Mouse (Mus musculus): Measurements from ENCODE around the gene Pwwp2a.

DNA sequence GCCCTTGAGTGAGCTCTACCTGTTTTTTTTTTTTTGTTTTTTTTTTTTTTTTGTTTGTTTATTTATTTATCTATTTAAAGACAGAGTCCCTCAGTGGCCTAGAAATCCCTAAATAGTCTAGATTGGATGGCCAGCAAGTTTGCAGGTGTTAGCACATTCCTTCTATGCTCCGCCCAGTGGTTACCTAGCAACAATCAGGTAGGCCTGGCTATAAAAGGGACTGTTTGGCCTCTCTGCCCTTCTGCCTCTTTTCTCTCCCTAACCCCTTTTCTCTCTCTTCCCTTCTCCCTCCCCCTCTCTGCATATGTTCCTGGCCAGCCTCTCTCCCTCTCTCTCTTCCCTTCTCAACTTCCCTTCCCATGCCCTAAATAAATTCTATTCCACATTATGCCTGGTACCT is 23.8 kb upstream of the Pwwp2a start:
- TF ChIP-seq CTCF (conservative IDR thresholded peaks at IDR 0.05; ENCODE audit: low read length) = no peak
- no peak for TF ChIP-seq POU5F1 (IDR thresholded peaks at IDR 0.05; ENCODE audit: borderline replicate concordance, low read length)

Data from E14TG2a.4 (cell line).